Mouse (Mus musculus): ENCODE measurements around the gene Ptprh.

DNA sequence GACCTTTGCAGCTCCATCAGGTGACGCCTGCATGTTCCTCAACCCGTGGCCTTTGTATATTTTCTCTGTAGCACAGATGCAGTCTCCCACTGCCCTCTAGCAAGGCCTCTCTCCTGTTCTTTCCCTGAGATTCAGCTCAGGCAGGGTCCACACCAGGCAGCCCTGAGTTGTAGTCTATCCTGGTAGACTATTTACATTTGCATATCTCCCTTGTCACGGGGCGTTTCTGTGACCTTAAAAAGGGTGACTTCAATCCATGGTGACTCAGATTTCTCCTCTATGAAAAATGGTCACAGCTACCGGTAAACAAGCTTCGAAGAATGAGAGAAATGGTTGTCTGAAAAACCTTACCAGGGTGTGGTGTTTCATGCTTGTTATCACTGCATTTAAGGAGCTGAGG lies at the start of gene Ptprh:
- no peak for TF ChIP-seq GATA1 (IDR thresholded peaks at IDR 0.05; ENCODE audit: low read length)
- no peak for TF ChIP-seq TAL1 (IDR thresholded peaks at IDR 0.05; ENCODE audit: low read length)

Measured in erythroblast, embryonic 14.5 days (primary cell).